Mouse (Mus musculus) CH12.LX (cell line): ENCODE results near the gene B230217C12Rik.

Experiments
- BHLHE40 ChIP-seq: IDR thresholded peaks from 2 replicates; pipeline ENCODE4 v1.6.1; 2011; ENCODE audit warnings: mild to moderate bottlenecking, low read depth, low read length, improper control_type of control experiment
- CTCF ChIP-seq, 2 experiments: IDR thresholded peaks in 1 of 2; conservative IDR thresholded peaks in 1 of 2; 2 replicates each; pipeline ENCODE4 v1.5.1; 2011 to 2012; ENCODE audit warnings: low read depth in 2 of 2, low read length in 2 of 2, improper control_type of control experiment in 1 of 2, inconsistent platforms in 1 of 2, mild to moderate bottlenecking in 1 of 2, moderate library complexity in 1 of 2
- E2F4 ChIP-seq: IDR thresholded peaks from 2 replicates; pipeline ENCODE4 v1.6.1; 2011; ENCODE audit warnings: low read depth, low read length, improper control_type of control experiment; ENCODE audit not compliant: insufficient replicate concordance
- EP300 ChIP-seq: IDR thresholded peaks from 2 replicates; pipeline ENCODE4 v1.6.1; 2011; ENCODE audit warnings: low read length, improper control_type of control experiment
- HCFC1 ChIP-seq: IDR thresholded peaks from 2 replicates; pipeline ENCODE4 v1.6.1; 2012; ENCODE audit warnings: low read depth, mild to moderate bottlenecking, inconsistent platforms, low read length, improper control_type of control experiment
- MAX ChIP-seq: IDR thresholded peaks from 2 replicates; pipeline ENCODE4 v1.6.1; 2011; ENCODE audit warnings: low read length, improper control_type of control experiment
- MAZ ChIP-seq: IDR thresholded peaks from 2 replicates; pipeline ENCODE4 v1.6.1; 2012; ENCODE audit warnings: low read depth, mild to moderate bottlenecking, inconsistent platforms, low read length, improper control_type of control experiment, moderate library complexity
- POLR2A ChIP-seq: IDR thresholded peaks from 2 replicates; pipeline ENCODE4 v1.6.1; 2011; ENCODE audit warnings: low read depth, mild to moderate bottlenecking, improper control_type of control experiment, low read length
- RAD21 ChIP-seq: IDR thresholded peaks from 2 replicates; pipeline ENCODE4 v1.6.1; 2011; ENCODE audit warnings: low read depth, mild to moderate bottlenecking, low read length, improper control_type of control experiment, moderate library complexity
- TCF12 ChIP-seq: IDR thresholded peaks from 2 replicates; pipeline ENCODE4 v1.6.1; 2014; ENCODE audit warnings: low read depth, mild to moderate bottlenecking, inconsistent platforms, low read length, improper control_type of control experiment

- TF ChIP-seq E2F4 = no peak
- TF ChIP-seq CTCF (conservative IDR thresholded peaks at IDR 0.05 in 1 of 2, IDR thresholded peaks at IDR 0.05 in 1 of 2; ENCODE audit: low read depth in 2 of 2, low read length in 2 of 2) = no peak
- TF ChIP-seq MAX = no peak
- TF ChIP-seq HCFC1 = no peak
- TF ChIP-seq TCF12 = no peak
- no peak for TF ChIP-seq POLR2A
- TF ChIP-seq EP300 = no peak
- TF ChIP-seq RAD21 = no peak
- TF ChIP-seq MAZ = no peak
- no peak for TF ChIP-seq BHLHE40
Measured at GRCm38 (mm10) chr11:97813746-97814515, 26.6 kb upstream of the B230217C12Rik start.
